Mouse (Mus musculus) thymus, adult 2 months (tissue): ENCODE data around the gene Ankrd40.

Experiments
- CTCF ChIP-seq: fragments of 200-500 bp; IDR thresholded peaks from 2 replicates; pipeline ENCODE4 v1.5.1; 2012; ENCODE audit warnings: mild to moderate bottlenecking, control low read depth, low read length, moderate library complexity, borderline replicate concordance; ENCODE audit not compliant: control insufficient read depth, poor library complexity, insufficient read depth; ENCODE audit errors: extremely low read depth
- POLR2A ChIP-seq: fragments of 200-500 bp; IDR thresholded peaks from 2 replicates; pipeline ENCODE4 v1.6.1; 2012; ENCODE audit warnings: mild to moderate bottlenecking, low read length, control low read depth, moderate library complexity; ENCODE audit not compliant: control insufficient read depth, poor library complexity, insufficient read depth; ENCODE audit errors: extremely low read depth

GRCm38 (mm10) chr11:94340948-94341933 lies 13.4 kb downstream of the Ankrd40 start:
- TF ChIP-seq POLR2A (no peak), CTCF (no peak)
